Mouse (Mus musculus) ovary, postnatal 14 days (tissue): Measurements from ENCODE around the gene Celf2.
"Not testable (repeated sequence)": the region's sequence is repeated elsewhere in the genome, so short reads cannot be mapped to it uniquely, and the experiment has no call there.

Source experiments
- DNase-seq: peaks from one replicate; pipeline ENCODE4 v3.0.0; 2022; ENCODE audit warnings: low spot score

The Celf2 gene

DNA sequence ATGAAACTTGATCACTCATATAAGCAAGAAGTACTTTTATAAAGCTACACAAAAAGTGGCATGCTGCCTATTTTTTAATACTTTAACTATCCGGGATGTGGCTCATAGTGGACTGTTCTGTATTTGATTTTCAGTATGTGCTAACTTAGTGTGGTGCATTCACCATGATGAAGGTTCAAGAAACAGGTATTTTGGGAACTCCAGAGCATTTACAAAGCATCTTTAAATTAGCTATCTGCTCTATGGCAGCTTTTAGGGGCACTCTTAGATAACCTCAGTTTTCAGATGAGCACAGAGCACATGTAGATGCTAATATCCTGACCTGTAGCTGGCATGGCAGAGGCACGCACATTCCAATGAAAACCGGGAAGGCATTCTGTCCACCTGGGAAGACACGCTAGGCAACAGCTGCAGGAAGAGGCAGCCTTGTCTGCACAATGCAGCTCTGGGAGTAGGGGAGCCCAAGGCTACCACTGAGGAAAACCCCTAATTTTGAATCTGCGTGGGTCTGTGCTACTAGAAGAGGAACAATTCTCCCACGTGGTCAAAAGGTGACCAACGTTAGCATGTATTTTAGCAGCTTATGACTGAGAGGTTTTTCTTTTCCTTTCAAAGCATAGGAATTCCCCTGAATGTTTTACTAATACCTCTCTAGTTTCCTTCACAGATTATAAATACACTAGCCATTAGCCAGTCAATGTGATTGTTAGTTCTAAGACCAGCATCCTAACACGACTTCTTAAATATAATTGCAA, 911.1 kb downstream of the Celf2 start:
- DNase-seq = no peak

DNA sequence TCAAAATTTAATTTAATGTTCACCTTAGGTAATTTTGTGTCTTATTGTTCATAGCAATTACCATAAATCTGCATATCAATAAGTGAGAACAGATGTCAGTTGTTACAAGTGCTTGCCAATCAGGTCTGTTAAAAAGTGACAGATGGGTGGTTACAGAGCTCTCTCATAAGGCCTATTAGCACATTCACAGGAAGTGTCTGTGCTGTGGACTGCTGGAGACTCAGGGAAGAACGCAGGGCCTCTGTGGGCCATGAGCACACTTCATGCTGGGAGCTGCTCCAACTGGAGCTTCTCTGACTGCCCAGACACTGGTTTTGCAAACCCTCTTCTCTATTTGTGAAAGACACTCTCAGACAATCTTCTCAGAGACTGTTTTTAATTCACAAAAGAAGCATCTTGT, 914.6 kb downstream of the Celf2 start:
- DNase-seq = no peak

DNA sequence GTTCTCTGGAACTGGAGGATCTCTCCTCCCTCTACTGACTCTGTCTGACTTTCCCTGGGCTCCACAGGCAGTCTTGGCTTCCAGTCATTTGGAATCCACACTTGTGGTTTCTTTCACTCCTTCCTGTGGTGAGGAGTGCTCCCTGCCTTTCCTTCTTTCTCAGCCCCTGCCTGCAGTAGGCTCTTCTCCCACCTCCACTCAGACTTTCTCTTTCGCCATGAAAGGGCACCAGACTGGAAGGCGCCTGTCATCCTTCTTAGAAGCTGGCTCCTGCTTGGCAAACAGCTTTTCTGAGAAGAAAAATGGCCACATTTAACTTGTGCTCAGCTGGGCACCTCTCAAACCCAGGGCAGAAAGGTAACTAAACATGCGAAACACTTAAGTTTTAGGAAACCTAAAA, 915.2 kb downstream of the Celf2 start:
- DNase-seq = no peak

DNA sequence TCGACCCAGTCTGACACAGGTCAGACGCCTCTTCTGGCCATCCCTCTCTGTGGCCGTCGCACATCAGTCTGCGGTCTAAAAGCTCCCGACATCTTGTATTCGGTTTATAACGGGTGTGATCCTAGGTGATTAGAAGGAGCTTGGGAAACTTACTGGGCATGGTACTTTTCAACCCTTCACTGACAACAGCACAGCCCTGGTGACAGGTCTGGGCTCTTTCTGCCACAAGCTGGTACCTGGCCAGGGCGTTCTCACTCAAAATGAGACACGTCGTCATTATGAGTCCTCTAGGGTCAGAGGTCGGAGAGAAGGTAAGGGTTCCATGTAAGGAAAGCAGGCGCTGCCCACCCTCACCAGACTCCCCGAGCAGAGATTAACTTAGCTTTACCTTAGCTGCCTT, 915.6 kb downstream of the Celf2 start:
- no peak for DNase-seq

DNA sequence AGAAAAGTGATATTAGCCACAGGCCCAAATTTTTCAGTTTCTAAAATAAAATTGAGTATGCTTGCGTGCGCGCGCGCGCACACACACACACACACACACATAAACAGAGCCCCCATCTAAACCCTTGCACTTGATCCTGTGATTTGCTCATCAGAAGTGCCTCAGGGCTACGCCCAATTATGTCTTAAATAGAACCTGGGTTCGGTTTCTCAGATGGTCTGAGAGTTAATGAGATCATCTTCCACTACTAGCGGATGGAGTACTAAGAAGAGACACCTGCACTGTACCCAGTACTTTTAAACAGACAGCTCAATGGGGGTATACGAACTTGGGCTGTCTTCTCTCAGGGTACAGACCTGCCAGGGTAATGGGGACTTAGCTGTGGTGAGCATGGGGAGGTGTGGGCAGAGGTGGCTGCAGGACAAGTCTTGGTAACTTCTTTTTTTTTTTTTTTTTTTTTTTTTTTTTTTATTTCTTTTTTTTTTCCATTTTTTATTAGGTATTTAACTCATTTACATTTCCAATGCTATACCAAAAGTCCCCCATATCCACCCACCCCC, 923.2 kb downstream of the Celf2 start:
- DNase-seq = no peak

DNA sequence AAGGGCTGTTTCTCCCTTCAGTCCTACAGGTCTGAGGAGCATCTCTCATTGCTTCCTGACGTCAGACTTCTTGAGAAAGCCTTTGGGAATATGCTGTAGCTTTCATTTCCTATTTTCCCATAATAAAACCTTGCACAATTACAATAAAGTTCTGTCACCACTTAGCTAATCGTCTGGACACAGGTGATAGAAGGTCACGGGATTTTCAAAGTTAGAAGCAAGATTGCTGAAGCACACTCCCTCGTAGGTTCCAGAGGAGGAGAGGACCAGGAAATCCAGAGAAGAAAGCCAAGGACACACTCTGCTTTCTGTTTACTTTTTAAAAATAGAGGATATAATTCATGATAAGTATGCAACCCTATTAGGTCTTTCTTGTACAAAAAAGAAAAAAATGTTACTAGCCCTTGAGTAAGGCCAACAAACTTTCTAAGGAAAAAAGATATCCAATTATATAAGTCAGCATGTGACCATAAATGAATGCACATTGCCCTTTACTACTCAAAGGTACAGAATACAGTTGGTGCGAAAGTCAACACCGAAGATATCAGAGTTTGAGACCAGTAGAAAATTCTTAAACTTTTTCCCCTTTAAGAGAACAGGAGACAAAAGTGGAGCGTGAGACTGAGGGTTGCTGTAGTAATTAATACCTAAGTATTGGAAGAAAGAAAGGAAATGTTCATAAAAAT, 924.2 kb downstream of the Celf2 start:
- no peak for DNase-seq

DNA sequence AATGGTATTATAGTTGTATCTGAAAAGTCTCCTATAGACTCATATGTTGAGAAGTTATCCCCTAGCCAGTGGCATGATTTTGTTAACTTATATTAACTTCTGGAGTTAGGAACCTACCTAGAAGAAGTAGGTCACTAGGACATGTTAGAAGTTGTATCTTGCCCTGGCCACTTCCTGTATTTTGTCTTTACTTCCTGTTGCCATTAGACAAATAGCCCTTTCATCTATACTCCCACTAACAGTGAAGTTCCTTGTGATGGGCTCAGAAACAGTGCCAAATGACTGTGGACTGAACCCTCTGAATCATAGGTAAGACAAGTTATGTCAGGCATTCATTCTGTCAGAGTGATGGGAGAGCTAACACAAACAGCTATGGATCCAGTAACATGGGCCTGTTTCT, 926.7 kb downstream of the Celf2 start:
- no peak for DNase-seq

DNA sequence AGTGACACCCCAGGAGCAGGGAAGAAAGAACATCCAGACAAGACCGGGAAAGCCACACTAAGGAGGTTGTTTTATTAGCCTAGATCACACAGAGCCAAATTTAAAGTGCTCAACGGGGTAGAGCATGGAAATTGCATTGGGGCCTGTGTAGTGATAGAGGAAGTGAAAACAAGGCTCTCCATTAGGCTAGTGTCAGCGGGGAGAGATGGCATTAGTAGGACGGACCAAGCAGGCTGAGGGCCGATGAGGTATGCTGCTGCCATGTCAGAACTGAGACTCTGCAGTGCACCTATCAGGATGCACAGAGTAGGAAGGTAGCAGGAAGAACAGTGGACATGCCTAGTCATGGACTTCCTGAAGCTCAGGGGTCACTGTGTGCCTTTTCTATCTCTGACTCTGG, 929.3 kb downstream of the Celf2 start:
- no peak for DNase-seq

DNA sequence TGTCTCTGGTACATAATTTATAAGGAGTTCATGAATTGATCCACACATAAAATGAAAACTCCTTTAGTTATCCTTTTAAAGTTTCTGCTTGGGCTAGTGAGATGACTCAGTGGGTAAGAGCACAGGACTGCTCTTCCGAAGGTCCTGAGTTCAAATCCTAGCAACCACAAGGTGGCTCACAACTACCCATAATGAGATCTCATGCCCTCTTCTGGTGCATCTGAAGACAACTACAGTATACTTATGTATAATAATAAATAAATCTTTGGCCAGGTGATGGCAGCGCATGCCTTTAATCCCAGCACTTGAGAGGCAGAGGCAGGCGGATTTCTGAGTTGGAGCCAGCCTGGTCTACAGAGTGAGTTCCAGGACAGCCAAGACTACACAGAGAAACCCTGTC, 934.0 kb downstream of the Celf2 start:
- DNase-seq = not testable (repeated sequence)

DNA sequence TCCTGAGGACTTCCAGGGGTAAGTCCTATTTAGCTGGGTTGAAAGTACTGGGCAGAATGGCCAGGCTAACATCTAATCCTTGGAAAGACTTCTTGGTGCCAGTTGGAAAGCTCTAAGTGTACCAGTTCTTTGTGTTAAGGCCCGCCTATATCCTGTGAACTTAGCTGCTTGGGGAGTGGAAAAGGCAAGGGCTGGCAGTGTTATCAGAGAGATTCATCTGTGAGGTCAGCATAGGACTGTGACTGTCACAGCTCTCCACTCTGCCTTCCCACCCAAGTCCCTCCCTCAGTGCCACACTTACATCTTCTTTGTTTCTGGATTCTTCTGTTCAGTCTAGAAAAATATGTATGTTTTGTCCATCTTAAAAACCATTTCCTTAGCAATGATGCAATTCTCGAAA, 935.7 kb downstream of the Celf2 start:
- no peak for DNase-seq

DNA sequence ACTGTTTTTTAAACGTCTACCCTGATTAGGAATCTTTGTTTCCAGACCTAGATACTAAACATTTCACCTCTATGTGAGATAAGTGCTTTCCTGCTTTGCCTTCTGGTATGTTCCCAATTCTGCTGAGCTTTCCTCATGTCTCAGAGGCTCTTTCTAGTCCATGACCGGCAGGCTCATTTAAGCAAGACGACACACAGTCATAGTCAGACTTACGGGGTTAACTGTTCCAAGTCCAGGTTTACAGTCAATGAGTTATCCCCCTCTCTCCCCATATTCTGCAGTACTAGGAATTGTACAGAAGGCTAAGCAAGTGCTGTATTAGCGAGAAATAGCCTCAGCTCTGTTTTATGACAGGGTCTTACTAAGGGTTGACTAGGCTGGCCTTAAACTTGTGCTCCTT, 936.4 kb downstream of the Celf2 start:
- DNase-seq = no peak

DNA sequence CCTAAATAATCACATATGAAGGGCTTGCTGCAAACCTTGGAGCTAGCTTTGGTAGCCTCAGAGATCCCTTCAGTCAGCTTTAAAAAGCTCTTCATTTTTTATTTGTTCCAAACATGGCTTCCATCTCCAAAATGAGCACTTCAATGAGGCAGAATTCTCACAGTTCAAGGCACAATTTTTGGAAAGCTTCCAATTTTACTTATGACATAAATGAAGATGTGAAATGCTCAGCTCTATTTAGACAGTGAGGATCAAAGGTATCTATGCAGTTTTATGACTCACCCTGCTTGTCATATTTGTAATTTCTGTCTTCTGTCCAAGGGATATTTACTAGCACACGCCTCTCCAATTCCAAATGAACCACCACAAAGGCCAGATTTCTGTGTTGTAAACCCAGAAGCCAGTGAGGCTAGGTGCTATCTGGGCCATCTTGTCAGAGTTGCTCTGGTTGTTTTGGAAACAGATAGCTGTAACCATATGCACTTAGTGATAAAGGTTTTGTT, 940.3 kb downstream of the Celf2 start:
- no peak for DNase-seq

DNA sequence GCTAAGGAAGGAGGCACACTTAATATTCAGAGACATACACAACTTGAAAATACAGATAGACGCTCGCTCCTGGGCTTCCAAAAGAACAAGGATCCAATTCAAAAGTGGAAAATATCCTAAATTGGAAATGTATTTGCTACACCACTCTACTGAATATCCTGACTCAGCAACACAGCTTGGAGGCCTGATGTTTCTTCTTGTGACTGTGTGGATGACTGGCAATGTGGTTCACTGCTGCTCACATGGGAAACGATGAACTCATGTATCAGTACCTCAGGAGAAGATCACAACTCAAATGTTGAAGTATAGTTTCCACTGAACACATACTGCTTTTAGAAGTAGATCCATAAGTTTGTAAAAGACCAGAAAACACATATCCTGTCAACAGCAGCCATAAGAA, 944.2 kb downstream of the Celf2 start:
- DNase-seq = no peak

DNA sequence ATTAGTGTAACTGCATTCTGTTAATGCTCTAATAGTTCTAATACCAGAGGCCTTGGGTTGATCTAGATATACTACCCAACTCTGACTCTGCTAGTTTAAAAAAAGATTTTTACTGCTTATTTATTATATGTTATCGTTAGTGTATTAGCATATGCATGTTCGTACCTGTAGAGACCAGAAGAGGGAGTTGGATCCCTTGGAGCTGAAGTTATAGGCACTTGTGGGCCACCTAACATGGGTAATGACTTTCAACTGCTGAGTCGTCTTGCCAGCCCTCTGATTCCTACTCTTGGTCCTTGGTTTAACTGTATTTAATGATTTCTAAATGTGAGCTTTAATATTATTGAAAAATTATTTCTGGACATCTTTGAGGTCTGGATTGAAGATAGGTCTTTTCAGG, 948.0 kb downstream of the Celf2 start:
- no peak for DNase-seq

DNA sequence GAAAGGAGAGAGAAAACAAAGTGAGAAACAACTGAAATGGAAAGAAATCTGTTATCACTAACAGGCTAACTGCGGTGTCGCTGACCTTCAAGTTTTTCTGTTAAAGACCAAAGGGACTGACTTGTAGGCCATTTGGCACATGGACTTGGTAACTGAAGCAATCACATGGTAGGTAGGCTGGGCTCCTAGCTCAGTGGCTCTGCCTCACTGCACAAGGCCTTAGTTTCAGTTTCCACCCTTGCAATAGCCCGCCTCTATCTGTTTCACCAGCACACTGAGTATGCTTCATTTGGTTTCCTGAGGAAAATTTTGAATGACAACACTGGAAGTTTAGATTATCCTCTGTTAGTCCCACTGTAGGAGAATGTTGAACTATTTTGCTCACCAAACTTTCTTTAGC, 948.6 kb downstream of the Celf2 start:
- no peak for DNase-seq

DNA sequence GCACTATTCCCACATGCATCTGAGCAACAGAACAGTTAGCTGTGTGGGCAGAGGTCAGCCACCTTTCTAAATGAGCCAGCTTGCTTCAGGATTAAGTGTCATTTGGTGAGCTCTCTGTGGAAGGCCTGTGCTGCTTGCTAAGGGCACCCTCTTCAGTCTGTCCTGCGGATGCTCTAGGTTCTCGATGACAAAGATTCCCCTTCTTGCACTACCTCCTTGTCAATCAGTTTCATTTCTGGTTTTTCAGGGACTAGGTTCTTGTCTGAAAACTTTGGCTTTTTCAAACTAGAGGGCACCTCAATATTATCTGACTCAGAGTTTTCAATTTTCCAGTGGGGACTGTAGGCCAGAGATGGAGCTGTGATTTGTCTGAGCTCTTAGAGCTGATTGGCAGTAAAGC, 949.8 kb downstream of the Celf2 start:
- no peak for DNase-seq

DNA sequence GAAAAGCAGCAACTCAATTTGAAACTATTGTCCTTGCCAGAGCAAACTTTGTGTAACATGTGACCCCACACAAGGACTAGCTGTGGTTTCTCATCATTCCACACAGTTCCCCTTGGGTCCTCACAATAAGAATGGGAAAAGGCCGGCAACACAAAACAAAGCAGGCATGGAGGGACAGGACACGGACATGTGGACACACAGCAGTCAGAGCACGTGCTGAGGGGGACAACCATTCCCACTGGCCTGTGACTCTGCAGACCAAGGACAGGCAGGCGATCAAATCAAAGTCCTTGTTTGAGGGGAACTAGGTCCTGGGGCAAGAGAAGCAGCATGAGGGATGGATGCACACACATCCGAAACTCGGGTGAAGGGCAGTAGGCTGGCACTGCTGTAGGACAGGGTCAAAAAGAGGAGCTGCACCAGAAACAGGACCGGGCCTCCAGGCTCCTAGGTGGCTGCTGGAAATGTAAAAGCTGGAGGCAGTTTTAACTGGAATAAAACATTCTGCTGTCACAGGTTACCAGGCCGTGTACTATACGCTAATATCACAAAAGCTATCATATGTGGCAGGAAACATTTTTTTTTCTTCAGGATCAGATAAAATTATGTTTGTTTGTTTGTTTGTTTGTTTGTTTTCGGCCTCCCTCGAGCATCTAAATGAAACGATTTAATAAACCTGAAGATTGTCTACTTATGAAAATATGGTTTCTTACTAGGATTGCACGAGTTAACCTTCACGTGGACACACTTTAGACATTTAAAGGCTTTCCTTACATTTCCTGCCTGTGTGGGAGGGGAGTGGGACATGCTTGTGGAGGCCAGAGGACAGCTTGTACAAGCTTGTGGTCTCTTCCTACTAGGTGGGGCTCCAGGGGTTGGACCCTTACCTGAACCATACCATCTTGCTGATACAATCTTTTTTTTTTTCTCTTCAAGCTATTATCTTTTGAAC, 950.8 kb downstream of the Celf2 start:
- DNase-seq = no peak

DNA sequence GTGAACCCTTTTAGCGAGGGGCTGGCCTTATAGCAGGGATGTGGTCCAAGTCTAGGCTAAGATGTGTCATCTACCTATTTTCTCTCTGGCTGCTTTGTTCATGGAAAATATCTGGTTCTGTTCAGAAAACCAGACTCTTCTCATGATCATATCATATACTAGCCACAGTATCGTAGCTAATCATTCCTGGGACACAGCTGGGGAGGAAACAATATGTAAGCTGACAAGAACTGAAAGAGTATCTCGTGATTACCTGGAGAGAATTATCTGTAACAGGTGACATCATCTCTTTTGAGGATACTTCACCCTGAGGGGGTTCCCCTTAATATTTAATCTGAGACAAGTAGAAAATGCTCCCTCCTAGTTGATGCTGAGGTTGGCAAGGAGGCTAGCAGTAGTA, 951.6 kb downstream of the Celf2 start:
- DNase-seq = no peak

DNA sequence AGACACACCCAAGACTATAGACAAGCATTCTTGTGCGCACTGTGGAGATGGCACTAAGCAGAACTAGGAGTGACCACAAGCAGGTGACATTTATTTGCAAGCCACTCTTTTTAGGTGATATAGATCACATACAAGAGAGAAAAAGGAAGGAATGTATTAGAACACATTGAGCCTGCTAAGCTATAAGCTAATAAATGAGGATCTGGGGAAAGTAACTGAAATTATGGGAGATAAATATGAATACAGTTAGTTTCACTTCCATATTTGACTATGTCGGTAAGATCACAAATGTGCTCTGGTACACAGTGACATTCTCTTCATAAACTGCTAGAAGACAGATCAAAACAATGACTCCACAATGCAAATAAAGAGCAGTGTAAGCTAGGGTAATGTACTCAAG, 952.5 kb downstream of the Celf2 start:
- DNase-seq = no peak

DNA sequence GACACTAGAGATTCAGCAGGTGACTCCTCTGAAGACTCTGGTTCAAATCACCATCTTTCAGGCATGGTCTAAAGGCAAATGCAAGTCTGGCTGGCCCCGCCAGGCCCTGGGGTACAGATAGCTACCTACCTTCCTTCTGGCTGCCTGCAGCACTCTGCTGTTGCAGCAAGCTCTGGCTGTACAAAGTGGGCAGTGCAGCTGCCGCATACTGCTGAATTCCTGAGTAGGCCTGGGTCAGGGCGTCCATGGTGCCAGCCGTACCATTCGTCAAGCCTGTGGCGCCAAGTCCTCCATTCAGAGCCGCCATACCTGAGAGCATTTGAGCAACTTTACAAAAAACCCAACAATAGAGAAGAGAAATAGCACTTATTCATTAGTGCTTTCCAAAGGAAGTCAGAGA, 955.7 kb downstream of the Celf2 start:
- DNase-seq = no peak

DNA sequence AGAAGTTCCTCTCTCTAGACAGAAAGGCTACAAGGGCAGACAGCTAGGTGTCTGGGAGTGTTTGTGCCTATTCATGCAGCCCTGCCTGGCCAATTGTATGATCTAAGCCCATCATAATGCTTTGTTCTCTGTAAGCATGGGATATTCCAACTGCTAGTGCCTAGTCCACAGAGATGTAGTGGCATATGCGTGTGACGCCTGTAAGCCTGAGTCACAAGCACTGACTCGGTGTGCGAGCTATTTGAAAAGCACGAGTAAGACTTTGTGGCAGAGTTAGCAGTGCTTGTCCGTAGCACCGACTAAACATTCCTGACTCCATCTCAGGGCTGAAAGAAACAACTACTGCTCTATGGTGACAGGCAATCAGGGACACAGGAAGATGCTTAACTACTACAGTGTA, 960.1 kb downstream of the Celf2 start:
- no peak for DNase-seq

DNA sequence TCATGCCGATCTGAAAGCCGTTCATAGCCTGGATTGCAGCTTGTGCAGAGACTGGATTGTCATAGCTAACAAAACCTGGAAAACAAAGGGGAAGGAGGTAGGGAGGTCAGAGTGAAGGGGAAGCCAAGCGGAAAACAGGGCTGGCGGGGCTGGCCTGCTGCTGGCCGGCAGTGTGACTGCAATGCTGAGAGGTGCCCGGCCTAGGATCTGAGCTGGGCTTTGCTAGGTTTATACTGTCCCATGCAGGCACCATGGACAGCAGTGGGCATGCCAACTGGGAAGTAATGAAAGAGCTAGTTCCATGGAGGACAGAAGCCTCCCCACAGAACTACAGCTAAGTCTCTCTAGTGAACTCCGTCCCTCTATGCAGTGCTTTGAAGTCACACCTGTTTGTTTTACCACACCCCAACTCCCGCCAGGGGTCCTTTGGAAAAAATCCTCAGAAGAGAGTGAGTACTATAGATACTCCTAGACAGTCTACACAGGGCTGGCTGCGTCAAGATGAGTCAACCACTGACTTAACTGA, 962.2 kb downstream of the Celf2 start:
- DNase-seq = no peak
